Mouse (Mus musculus): ENCODE measurements around the gene Myo5c. TPM values are rescaled to one million over a fixed set of nuclear protein-coding genes. Genes with fewer than 3 reads are reported as not detected.

Myo5c gene
- polyA plus RNA-seq, 1 experiment, result 0.01 TPM

DNA sequence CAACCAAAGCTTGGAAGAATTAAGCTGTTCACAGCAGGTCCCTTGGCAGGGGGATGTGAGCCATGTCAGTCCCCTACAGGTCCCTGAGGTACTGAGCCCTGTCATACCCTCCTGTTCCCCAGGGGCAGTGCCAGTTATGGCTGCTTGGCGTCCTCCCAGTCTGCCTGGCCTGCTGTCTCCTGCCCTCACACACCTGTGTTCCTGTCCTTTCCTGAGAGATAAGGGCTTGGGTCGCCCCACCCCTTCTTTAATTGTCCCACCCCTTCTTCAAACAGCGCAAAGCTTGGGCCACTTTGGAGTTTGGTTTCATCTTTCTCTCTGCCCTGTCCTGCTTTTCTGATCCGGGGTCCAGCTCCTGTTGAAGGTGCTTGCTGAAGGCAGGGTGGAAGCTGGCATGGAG lies 27.0 kb downstream of the Myo5c start:
- TF ChIP-seq GATA1 (IDR thresholded peaks at IDR 0.05; ENCODE audit: low read length), result no peak

GRCm38 (mm10) chr9:75259656-75260055 lies 27.8 kb downstream of the Myo5c start:
- no peak for TF ChIP-seq GATA1 (IDR thresholded peaks at IDR 0.05; ENCODE audit: low read length)

GRCm38 (mm10) chr9:75261332-75261872 lies 29.6 kb downstream of the Myo5c start:
- TF ChIP-seq GATA1 (IDR thresholded peaks at IDR 0.05; ENCODE audit: low read length), result no peak

DNA sequence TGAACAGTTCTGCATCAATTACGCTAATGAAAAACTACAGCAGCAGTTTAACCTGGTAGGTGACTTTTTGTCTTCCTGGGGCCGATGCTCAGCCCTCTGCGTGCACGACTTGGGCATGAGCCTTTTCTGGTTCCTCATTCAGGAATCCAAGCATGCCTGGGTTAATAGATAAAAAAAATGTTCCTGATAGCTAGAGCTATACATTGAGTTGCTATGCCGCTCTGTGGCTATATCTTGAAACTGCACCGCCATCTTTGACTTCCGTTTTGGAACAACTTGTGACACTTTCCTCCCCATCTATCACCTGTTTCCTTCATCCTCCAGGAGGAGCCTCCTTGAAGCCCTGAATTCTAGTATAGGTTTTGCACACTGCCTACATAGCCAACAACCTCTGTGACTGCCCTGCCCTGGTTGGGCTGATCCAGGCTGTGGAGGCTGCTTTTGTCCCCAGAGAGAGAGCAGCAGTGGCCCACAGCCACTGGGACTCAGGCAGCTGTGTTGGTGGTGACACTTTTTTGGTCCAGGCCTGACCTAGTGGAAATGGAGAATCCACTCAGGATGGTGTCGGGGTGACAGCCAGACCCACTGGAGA lies 30.5 kb downstream of the Myo5c start:
- TF ChIP-seq GATA1 (IDR thresholded peaks at IDR 0.05; ENCODE audit: low read length), result no peak

DNA sequence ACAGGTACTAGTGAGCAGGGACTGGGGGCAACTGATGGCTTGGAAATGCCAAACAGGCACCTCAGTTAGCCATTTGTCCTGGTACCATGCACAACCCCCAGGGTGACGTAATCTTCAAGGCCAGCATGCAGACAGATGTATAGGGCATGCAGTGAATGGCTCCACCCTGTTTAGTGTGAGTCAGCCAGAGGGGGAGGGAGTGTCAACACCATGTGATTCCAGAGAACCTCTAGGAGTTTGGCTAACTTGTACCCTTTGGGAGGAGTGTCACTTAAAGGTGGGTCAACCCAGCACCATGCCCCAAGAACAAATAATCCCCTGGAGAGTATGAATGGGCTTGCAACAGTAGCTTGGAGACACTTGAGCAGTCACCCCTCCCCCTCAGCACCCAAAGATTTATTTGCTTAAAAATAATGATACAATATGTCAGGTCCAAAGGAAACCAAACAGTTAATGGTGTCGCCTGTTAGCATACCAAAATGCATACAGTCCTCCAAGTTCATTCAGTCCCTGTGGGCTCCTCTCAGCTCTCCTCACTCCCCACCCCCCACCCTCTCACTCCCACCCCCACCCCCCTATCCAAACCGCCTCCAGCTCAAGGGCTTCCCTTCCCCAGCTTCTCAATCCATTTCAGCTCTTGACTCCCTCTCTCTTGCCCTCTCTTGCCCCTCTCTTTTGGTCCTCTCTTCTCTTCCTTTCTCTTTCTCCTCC lies 32.3 kb downstream of the Myo5c start:
- TF ChIP-seq GATA1 (IDR thresholded peaks at IDR 0.05; ENCODE audit: low read length), result no peak

DNA sequence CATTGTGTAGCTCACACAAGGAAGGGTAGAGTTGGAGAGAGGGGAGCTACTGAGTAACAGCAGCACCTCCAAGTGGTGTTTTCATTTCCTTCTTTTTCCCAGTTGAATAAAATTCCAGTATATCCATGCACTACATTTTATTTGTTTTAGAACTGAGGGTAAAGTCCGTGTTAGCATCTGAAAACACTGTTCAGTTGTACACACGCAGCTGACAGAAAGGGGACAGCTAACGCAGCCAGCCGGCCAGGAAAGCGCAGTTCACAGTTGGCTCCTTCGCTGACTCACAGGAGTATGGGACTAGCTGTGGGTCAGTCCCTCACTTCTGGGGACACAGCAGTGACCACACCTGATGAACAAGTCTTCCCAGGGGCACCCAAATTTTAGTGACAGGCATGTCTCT lies 35.3 kb downstream of the Myo5c start:
- TF ChIP-seq GATA1 (IDR thresholded peaks at IDR 0.05; ENCODE audit: low read length), result no peak

DNA sequence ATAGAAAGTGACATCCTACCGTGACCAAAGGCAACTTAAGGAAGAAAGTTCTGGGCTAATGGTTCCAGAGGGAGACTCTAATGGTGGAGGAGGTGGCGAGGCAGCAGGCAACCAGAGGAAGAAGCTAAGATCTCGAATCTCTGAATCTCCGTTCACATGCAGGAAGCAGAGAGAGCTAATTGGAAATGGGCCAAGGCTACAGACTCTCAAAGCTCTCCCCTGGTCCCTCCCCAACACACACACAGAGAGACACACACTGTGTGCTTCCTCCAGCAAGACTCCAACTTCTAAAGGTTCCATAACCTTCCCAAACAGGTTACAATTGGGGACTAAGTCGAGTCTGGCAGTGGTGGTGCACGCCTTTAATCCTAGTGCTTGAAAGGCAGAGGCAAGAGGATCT lies 38.6 kb downstream of the Myo5c start:
- no peak for TF ChIP-seq GATA1 (IDR thresholded peaks at IDR 0.05; ENCODE audit: low read length)

DNA sequence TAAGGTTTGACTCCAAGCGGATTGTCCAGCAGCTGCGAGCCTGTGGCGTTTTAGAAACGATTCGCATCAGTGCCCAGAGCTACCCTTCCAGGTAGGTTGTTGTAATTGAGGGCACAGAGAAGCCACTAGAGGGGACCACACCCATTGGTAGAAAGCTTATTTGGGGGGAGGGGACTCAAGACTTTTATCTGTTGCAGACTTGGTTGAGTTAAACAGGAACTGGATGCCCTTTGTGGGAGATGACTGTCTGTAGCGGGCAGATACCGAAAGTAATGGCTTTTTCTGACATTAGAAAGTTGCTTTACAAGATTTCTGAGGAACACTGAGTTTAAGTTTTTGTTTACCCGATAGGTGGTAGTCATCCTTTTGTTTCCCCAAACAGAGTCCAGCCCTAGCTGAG lies 39.7 kb downstream of the Myo5c start:
- no peak for TF ChIP-seq GATA1 (IDR thresholded peaks at IDR 0.05; ENCODE audit: low read length)

DNA sequence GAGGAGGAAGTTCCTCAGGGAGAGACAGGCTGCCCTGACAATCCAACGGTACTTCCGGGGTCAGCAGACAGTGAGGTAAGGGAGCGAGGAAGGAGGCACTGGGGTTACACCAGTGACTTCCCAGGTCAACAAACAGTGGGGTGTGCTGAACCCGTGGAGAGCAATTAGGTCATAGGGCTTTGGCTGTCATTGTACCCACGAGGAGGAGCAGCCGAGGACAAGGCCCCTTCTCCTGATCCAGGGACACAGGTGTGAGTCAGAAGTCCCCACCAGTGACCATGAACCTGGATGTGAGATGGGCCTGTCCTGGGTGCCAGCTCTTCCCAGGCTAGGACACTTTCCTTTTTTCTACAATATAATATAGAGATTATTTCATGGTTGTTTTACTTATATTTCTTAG lies 41.8 kb downstream of the Myo5c start:
- TF ChIP-seq GATA1 (IDR thresholded peaks at IDR 0.05; ENCODE audit: low read length), result no peak

- no peak for TF ChIP-seq GATA1 (IDR thresholded peaks at IDR 0.05; ENCODE audit: low read length)
Observed at GRCm38 (mm10) chr9:75274486-75274885, 42.7 kb downstream of the Myo5c start.

DNA sequence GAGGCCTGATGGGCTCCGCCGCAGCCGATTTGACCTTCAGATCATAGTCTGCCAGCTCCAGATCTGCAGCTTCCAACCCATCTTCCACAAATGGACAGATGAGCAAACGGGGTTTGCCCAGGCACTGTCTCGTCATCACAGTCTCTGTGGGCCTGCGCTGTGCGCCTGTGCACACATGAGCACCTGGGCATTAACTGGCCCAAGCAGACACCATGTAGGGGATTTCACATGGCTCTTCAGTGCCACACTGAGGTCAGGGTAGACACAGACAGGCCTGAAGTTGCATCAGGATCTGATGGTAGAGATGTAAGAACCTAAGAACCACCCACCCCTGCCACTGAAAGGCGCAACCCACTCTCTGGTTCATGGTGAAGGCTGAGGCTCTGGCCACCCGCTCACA lies 43.2 kb downstream of the Myo5c start:
- TF ChIP-seq GATA1 (IDR thresholded peaks at IDR 0.05; ENCODE audit: low read length), result no peak

DNA sequence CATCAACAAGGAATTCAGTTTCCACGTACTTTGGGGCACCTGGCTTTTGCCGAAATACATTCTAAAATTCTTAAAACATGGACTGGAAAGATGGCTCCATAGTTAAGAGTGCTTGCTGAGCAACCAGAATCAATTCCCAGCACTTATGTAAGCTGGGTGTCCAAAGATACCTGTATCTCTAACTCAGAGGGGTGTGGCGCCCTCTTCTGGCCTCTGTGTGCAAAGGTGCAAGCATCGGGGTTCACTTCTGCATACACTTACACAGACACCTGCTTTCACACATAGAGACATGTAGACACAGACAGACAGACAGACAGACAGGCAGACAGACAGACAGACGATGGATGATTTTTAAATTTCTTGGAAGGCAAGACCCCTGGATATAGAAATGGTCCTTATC lies 49.0 kb downstream of the Myo5c start:
- no peak for TF ChIP-seq GATA1 (IDR thresholded peaks at IDR 0.05; ENCODE audit: low read length)

DNA sequence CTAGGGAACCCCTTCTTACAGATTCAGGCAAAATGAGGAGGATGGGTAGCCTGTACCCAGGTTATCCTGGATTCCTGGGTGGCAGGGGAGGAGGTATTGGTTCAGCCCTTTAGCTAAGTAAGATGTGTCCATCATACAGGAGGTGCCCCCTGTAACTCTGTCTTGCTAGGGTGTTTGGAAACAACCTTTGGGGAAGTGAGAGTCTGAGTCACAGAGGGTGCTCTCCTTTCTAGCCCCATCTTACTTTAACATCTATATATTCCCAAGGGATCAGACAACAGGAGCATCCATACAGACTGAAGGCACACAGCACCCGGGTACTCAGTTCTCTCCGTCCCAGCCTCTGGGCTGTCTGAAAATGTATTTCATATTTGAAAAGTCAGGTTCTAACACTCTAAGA lies 50.4 kb downstream of the Myo5c start:
- TF ChIP-seq GATA1 (IDR thresholded peaks at IDR 0.05; ENCODE audit: low read length), result no peak

- TF ChIP-seq GATA1 (IDR thresholded peaks at IDR 0.05; ENCODE audit: low read length), result no peak
Observed at GRCm38 (mm10) chr9:75282830-75283229, 51.0 kb downstream of the Myo5c start.

DNA sequence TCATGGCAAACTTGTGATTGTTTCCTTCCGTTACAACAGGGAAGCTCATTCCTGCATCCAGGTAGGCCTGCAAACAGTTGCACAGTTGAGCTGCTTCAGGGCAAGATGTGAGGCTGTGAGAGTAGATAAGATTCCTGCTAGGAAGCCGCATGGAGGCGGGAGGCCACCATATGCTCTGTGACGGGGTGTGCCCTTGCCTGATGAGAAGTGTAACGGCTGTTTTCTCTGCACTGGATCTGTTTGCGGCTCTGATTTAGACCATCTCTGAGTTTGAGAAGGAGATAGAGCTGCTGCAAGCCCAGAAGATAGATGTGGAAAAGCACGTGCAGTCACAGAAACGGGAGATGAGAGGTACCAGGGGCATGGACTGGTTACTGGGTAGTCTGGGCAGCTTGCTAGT lies 51.8 kb downstream of the Myo5c start:
- TF ChIP-seq GATA1 (IDR thresholded peaks at IDR 0.05; ENCODE audit: low read length), result no peak

DNA sequence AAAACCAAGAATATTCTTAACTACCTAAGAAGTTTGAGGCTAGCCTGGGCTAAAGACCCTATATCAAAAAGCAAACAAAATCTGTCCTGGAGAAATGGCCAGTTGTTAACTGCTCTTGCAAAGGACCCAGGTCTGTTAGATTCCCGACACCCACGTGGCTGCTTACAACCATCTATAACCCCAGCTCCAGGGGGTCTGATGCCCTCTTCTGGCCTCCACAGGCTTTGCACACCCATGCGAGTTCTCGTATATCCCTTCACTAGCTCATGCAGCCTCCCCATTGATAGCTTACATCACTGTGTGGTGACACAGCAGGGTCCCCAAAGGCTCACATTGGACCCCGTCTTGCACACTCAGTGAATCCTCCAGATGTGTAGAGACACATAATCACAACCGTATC lies 53.5 kb downstream of the Myo5c start:
- no peak for TF ChIP-seq GATA1 (IDR thresholded peaks at IDR 0.05; ENCODE audit: low read length)

GRCm38 (mm10) chr9:75287636-75288035 lies 55.8 kb downstream of the Myo5c start:
- TF ChIP-seq GATA1 (IDR thresholded peaks at IDR 0.05; ENCODE audit: low read length), result no peak
